Mouse (Mus musculus): ENCODE measurements around the gene Celsr2. TPM values are rescaled to one million over a fixed set of nuclear protein-coding genes. Genes with fewer than 3 reads are reported as not detected.

Celsr2 gene
- polyA plus RNA-seq, 1 experiment from 2014 or later = 65.2 TPM

DNA sequence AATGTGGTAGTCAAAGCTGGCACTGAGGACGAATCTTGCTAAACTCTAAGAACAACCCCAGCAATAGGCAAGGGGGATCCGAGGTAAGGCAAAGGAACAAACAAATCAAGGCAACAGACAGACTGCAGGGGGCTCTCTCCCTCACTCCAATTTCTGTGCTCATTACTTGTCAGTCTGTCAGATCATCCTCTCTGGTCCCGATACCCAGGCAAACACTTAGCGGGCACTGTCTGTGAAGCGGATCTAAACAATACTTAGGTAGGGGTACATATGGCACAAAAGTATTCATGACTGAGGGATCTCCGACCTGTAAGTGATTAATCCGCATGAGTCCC is 21.0 kb upstream of the Celsr2 start:
- Histone ChIP-seq H3K27ac (ENCODE audit: low read depth, low read length) (peak overlapping the region; percentile 21; the same call in 1 of the 2 replicates), H3K9me3 (ENCODE audit: control insufficient read depth, low read length) (no peaks in the 10 kb centered on the region), H3K9ac (ENCODE audit: low read length) (no peak overlapping the region), H3K36me3 (ENCODE audit: control insufficient read depth, insufficient read depth, low read length) (peaks cover 5% of the 10 kb centered on the region), H3K4me2 (ENCODE audit: low read depth) (no peak overlapping the region), H3K4me1 (ENCODE audit: control insufficient read depth, insufficient read depth, low read length) (peaks cover 28% of the 10 kb centered on the region), H3K4me3 (ENCODE audit: low read depth, low read length) (no peak overlapping the region), H3K27me3 (ENCODE audit: control insufficient read depth, insufficient read depth, low read length) (no peaks in the 10 kb centered on the region)
- DNase-seq (ENCODE audit: low spot score) = no peak
- 79% methylated on average over 7 of the region's 7 CpGs for WGBS
- ATAC-seq (ENCODE audit: insufficient read depth, low FRiP score, low TSS enrichment) = no peak

DNA sequence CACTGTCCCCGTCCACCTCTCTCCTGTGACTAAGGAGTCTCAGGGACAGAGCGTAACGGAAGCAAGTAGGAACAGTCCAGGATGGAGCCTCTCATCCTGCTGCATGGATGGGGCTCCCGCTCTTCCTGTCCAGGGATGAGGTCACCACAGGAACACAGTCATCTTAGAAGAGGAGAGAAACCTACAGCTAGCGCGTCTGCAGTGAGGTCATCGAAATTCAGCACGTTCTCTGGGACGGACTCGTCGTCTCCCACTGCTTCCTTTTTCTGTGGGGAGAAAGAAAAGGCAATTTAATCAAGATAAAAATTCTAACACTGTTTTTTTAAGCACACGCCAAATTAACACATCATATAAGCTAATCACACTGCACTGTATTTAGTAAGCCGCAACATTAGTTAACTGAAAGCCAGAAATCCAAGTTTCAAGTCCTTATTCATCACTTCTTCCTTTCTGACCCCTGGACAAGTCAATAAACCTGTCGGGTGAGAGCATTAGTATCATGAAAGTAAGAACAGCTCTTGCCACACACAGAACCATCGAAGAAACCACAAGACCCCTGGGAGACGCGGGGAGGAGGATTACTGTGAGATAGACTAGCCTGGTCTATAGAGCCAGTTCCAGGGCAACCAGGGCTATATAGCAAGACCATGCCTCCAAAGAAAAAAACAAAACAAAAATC is 20.5 kb upstream of the Celsr2 start:
- peaks cover 8% of the 10 kb centered on the region for H3K36me3 ChIP-seq (ENCODE audit: control insufficient read depth, insufficient read depth, low read length)
- H3K9me3 ChIP-seq (ENCODE audit: control insufficient read depth, low read length) = no peaks in the 10 kb centered on the region
- H3K27me3 ChIP-seq (ENCODE audit: control insufficient read depth, insufficient read depth, low read length) = no peaks in the 10 kb centered on the region
- 85% methylated on average over 17 of the region's 17 CpGs for WGBS
- ATAC-seq (ENCODE audit: insufficient read depth, low FRiP score, low TSS enrichment) = no peak
- 0 out of 2 replicates have a peak overlapping the region, but pooled peaks have one; percentile 15 for H3K9ac ChIP-seq (ENCODE audit: low read length)
- no peak for DNase-seq (ENCODE audit: low spot score)
- H3K4me3 ChIP-seq (ENCODE audit: low read depth, low read length) = no peak overlapping the region
- peaks cover 30% of the 10 kb centered on the region for H3K4me1 ChIP-seq (ENCODE audit: control insufficient read depth, insufficient read depth, low read length)
- peak overlapping the region; percentile 91 for H3K27ac ChIP-seq (ENCODE audit: low read depth, low read length)
- H3K4me2 ChIP-seq (ENCODE audit: low read depth) = no peak overlapping the region

- ATAC-seq (ENCODE audit: insufficient read depth, low FRiP score, low TSS enrichment) (peak; percentile 88), DNase-seq (ENCODE audit: low spot score) (no peak)
- H3K36me3 ChIP-seq (ENCODE audit: control insufficient read depth, insufficient read depth, low read length) = peaks cover 10% of the 10 kb centered on the region
- H3K9me3 ChIP-seq (ENCODE audit: control insufficient read depth, low read length) = no peaks in the 10 kb centered on the region
- no peak overlapping the region for H3K4me2 ChIP-seq (ENCODE audit: low read depth)
- H3K4me3 ChIP-seq (ENCODE audit: low read depth, low read length) = no peak overlapping the region
- peak overlapping the region; percentile 42; the same call in 1 of the 2 replicates for H3K9ac ChIP-seq (ENCODE audit: low read length)
- 22% methylated on average over 19 of the region's 19 CpGs for WGBS
- H3K27ac ChIP-seq (ENCODE audit: low read depth, low read length) = peak overlapping the region; percentile 91
- peaks cover 30% of the 10 kb centered on the region for H3K4me1 ChIP-seq (ENCODE audit: control insufficient read depth, insufficient read depth, low read length)
- H3K27me3 ChIP-seq (ENCODE audit: control insufficient read depth, insufficient read depth, low read length) = no peaks in the 10 kb centered on the region
Observed at GRCm38 (mm10) chr3:108433881-108434495, 18.6 kb upstream of the Celsr2 start.

DNA sequence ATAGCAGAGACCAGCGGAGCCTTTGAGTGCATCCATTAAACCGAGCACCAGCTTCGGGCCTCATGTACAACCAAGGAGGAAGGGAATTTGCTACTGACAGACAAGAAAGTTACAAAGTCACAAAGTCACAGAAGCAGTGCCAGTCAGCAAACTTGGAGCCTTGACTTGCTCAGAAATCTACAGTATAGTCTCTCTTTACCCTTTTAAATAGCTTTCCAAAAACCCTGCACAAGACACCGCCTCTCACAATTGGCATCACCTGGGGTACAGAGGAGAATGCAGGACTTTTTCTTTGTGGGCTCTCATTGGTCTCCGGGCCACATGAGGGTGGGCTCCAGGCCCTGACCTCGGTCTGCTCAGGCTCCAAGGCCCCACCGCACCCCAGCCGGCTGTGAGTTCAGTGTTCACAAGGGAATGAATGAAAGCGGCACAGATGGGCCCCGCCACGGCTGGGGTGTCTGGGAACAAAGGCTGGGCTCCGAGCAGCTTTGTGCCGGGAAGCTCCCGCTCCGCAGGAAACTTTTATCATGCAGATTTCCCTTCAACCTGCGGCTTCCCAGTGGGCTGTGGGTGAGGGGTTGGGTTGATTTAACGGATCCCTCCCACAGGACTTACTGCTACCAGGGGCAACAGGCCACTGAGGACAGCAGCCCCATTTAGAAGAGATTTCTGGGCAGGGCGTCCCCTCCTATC is 18.0 kb upstream of the Celsr2 start:
- peaks cover 16% of the 10 kb centered on the region for H3K36me3 ChIP-seq (ENCODE audit: control insufficient read depth, insufficient read depth, low read length)
- H3K4me1 ChIP-seq (ENCODE audit: control insufficient read depth, insufficient read depth, low read length) = peaks cover 30% of the 10 kb centered on the region
- 18% methylated on average over 18 of the region's 18 CpGs for WGBS
- H3K27ac ChIP-seq (ENCODE audit: low read depth, low read length) = peak overlapping the region; percentile 91
- no peak overlapping the region for H3K4me2 ChIP-seq (ENCODE audit: low read depth)
- no peaks in the 10 kb centered on the region for H3K9me3 ChIP-seq (ENCODE audit: control insufficient read depth, low read length)
- DNase-seq (ENCODE audit: low spot score) (peak; percentile 93), ATAC-seq (ENCODE audit: insufficient read depth, low FRiP score, low TSS enrichment) (peak; percentile 95)
- peak overlapping the region; percentile 42; the same call in 1 of the 2 replicates for H3K9ac ChIP-seq (ENCODE audit: low read length)
- H3K4me3 ChIP-seq (ENCODE audit: low read depth, low read length) = no peak overlapping the region
- H3K27me3 ChIP-seq (ENCODE audit: control insufficient read depth, insufficient read depth, low read length) = no peaks in the 10 kb centered on the region

- Histone ChIP-seq H3K9me3 (ENCODE audit: control insufficient read depth, low read length) (no peaks in the 10 kb centered on the region), H3K4me1 (ENCODE audit: control insufficient read depth, insufficient read depth, low read length) (peaks cover 30% of the 10 kb centered on the region), H3K27ac (ENCODE audit: low read depth, low read length) (peak overlapping the region; percentile 91), H3K27me3 (ENCODE audit: control insufficient read depth, insufficient read depth, low read length) (no peaks in the 10 kb centered on the region), H3K4me2 (ENCODE audit: low read depth) (no peak overlapping the region), H3K4me3 (ENCODE audit: low read depth, low read length) (no peak overlapping the region), H3K36me3 (ENCODE audit: control insufficient read depth, insufficient read depth, low read length) (peaks cover 20% of the 10 kb centered on the region), H3K9ac (ENCODE audit: low read length) (peak overlapping the region; percentile 27; the same call in 1 of the 2 replicates)
- peak; percentile 46 for DNase-seq (ENCODE audit: low spot score)
- WGBS = 40% methylated on average over 13 of the region's 13 CpGs
- 0 out of 2 replicates have a peak, but pooled peaks have one; percentile 13 for ATAC-seq (ENCODE audit: insufficient read depth, low FRiP score, low TSS enrichment)
Observed at GRCm38 (mm10) chr3:108432542-108433187, 17.3 kb upstream of the Celsr2 start.

- WGBS = 80% methylated on average over 6 of the region's 6 CpGs
- H3K36me3 ChIP-seq (ENCODE audit: control insufficient read depth, insufficient read depth, low read length) = peaks cover 18% of the 10 kb centered on the region
- no peaks in the 10 kb centered on the region for H3K27me3 ChIP-seq (ENCODE audit: control insufficient read depth, insufficient read depth, low read length)
- H3K4me1 ChIP-seq (ENCODE audit: control insufficient read depth, insufficient read depth, low read length) = peaks cover 34% of the 10 kb centered on the region
- no peak for ATAC-seq (ENCODE audit: insufficient read depth, low FRiP score, low TSS enrichment)
- no peaks in the 10 kb centered on the region for H3K9me3 ChIP-seq (ENCODE audit: control insufficient read depth, low read length)
- no peak overlapping the region for H3K4me2 ChIP-seq (ENCODE audit: low read depth)
- no peak for DNase-seq (ENCODE audit: low spot score)
- H3K4me3 ChIP-seq (ENCODE audit: low read depth, low read length) = no peak overlapping the region
- peak overlapping the region; percentile 32 for H3K9ac ChIP-seq (ENCODE audit: low read length)
- peak overlapping the region; percentile 75 for H3K27ac ChIP-seq (ENCODE audit: low read depth, low read length)
Observed at GRCm38 (mm10) chr3:108425624-108426018, 10.3 kb upstream of the Celsr2 start.

- peaks cover 34% of the 10 kb centered on the region for H3K4me1 ChIP-seq (ENCODE audit: control insufficient read depth, insufficient read depth, low read length)
- H3K4me3 ChIP-seq (ENCODE audit: low read depth, low read length) = no peak overlapping the region
- DNase-seq (ENCODE audit: low spot score) (peak; percentile 45), ATAC-seq (ENCODE audit: insufficient read depth, low FRiP score, low TSS enrichment) (peak; percentile 60; the same call in 1 of the 2 replicates)
- H3K4me2 ChIP-seq (ENCODE audit: low read depth) = no peak overlapping the region
- WGBS = 50% methylated on average over 7 of the region's 7 CpGs
- H3K27me3 ChIP-seq (ENCODE audit: control insufficient read depth, insufficient read depth, low read length) = no peaks in the 10 kb centered on the region
- peaks cover 18% of the 10 kb centered on the region for H3K36me3 ChIP-seq (ENCODE audit: control insufficient read depth, insufficient read depth, low read length)
- H3K27ac ChIP-seq (ENCODE audit: low read depth, low read length) = peak overlapping the region; percentile 75
- no peaks in the 10 kb centered on the region for H3K9me3 ChIP-seq (ENCODE audit: control insufficient read depth, low read length)
- peak overlapping the region; percentile 32 for H3K9ac ChIP-seq (ENCODE audit: low read length)
Observed at GRCm38 (mm10) chr3:108424944-108425623, 9.7 kb upstream of the Celsr2 start.
